Mouse (Mus musculus) midbrain, embryonic 14.5 days (tissue): ENCODE results near the gene Dip2b. TPM values are rescaled to one million over a fixed set of nuclear protein-coding genes. Genes with fewer than 3 reads are reported as not detected.

Experiments
- ATAC-seq: fragments of 200-750 bp; cut with Nextera tagmentation; 2 replicates; pipeline ENCODE4 v1.8.0; 2017; ENCODE audit warnings: moderate number of reproducible peaks, moderate library complexity; ENCODE audit not compliant: low FRiP score, low TSS enrichment
- DNase-seq: peaks from one replicate; pipeline ENCODE4 v3.0.0-alpha.2; 2015
- H3K27ac ChIP-seq: fragments of 300-500 bp; sonication (generic); replicated peaks from 2 replicates; pipeline ENCODE4 v1.5.1; 2014; ENCODE audit warnings: mild to moderate bottlenecking, low read depth, low read length, moderate library complexity
- H3K27me3 ChIP-seq: fragments of 300-500 bp; sonication (generic); 2 replicates; pipeline ENCODE4 v1.6.1; 2014; ENCODE audit warnings: low read length, control low read depth, mixed read lengths; ENCODE audit not compliant: control insufficient read depth, insufficient read depth
- H3K36me3 ChIP-seq: fragments of 300-500 bp; sonication (generic); 2 replicates; pipeline ENCODE4 v1.6.1; 2014; ENCODE audit warnings: low read length, control low read depth; ENCODE audit not compliant: control insufficient read depth, insufficient read depth
- H3K4me1 ChIP-seq: fragments of 300-500 bp; sonication (generic); 2 replicates; pipeline ENCODE4 v1.6.1; 2014; ENCODE audit warnings: mild to moderate bottlenecking, antibody characterized with exemption, low read length, control low read depth; ENCODE audit not compliant: control insufficient read depth, insufficient read depth
- H3K4me2 ChIP-seq: fragments of 300-500 bp; sonication (generic); 2 replicates; pipeline ENCODE4 v1.6.1; 2014; ENCODE audit warnings: mild to moderate bottlenecking, low read length, moderate library complexity
- H3K4me3 ChIP-seq: fragments of 300-500 bp; sonication (generic); replicated peaks from 2 replicates; pipeline ENCODE4 v1.5.1; 2014; ENCODE audit warnings: low read depth, low read length
- H3K9ac ChIP-seq: fragments of 300-500 bp; sonication (generic); replicated peaks from 2 replicates; pipeline ENCODE4 v1.6.1; 2014; ENCODE audit warnings: mild to moderate bottlenecking, low read length, moderate library complexity
- H3K9me3 ChIP-seq: fragments of 300-500 bp; sonication (generic); 2 replicates; pipeline ENCODE4 v1.6.1; 2016; ENCODE audit warnings: low read length, control low read depth, mixed read lengths; ENCODE audit not compliant: control insufficient read depth
- WGBS: fragments of 180-500 bp; shearing (Covaris S2); extraction: QIAGEN DNeasy Blood & Tissue Kit; methylation state at CpG from one replicate; pipeline ENCODE4 v1.1.7; 2014; 5-methylcytosine and 5-hydroxymethylcytosine counted together
- polyA plus RNA-seq: library from polyadenylated mRNA; unstranded; fragments of >200 nt; fragmentation: Nextera tagmentation; extraction: Ambion mirVana; gene quantifications from 2 replicates; pipeline ENCODE4 v1.2.1, GENCODE M21; 2014

Gene Dip2b
- polyA plus RNA-seq, 1 experiment from 2014 or later, result 31.1 TPM

DNA sequence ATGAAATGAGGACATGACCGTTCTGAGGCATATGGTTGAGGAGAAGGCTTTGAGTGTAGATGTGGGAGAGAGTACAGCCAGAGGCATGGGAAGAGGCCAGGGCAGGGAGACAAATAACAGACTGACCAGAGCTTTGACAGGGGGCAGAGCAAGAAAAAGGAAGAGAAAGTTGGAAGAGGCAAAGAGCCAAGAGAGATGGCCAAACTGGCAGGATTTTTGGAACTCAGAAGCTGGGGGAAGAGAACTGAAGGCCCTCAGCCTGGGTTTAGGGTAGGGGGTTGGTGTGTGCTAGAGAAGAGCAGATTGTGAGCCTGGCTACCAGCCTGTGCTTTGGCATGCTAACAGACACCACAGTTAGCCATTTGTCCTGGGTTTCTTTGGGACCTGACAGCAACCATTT, 187.4 kb downstream of the Dip2b start:
- Histone ChIP-seq H3K9me3 (no peaks in the 10 kb centered on the region), H3K4me2 (no peak overlapping the region), H3K9ac (no peak overlapping the region), H3K4me1 (peaks cover 14% of the 10 kb centered on the region), H3K36me3 (no peaks in the 10 kb centered on the region), H3K27me3 (no peaks in the 10 kb centered on the region), H3K4me3 (no peak overlapping the region), H3K27ac (no peak overlapping the region)
- ATAC-seq, result no peak
- 95% methylated on average over 1 of the region's 1 CpGs for WGBS
- no peak for DNase-seq

DNA sequence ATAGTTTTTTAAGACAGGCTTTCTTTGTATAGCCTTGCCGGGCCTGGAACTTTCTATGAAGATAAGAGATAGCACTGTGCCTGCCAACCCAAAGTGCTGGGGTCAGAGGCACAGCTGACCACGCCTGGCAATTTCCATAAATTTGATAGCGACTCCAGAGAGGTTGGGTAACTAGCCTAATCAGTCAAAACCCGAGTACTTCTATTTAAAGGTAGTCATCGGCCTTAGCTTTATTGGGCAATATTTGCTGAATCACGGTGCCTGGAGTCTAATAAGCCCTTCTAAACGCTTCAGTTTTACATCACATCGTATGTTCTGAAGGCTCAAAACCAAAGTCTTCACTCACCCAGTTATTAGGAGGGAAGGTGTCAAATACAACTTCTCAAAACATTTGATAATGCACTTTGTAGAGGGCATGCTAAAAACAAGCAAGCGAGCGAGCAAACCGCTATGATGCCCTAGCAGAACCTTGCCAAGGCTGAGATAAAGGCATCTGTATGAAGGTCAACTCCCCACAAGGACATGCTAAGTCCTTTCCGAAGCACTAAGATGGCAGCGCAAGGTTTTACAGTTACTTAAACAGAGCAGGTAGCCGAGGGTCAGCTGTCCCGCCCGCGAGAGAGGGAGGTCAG, 188.7 kb downstream of the Dip2b start:
- peak overlapping the region; percentile 99 for H3K9ac ChIP-seq
- H3K4me3 ChIP-seq, result peak overlapping the region; percentile 81
- 5% methylated on average over 17 of the region's 17 CpGs for whole genome bisulfite sequencing
- H3K36me3 ChIP-seq, result no peaks in the 10 kb centered on the region
- peak overlapping the region; percentile 100 for H3K27ac ChIP-seq
- H3K4me1 ChIP-seq, result peaks cover 14% of the 10 kb centered on the region
- no peaks in the 10 kb centered on the region for H3K9me3 ChIP-seq
- no peaks in the 10 kb centered on the region for H3K27me3 ChIP-seq
- peak; percentile 21; the same call in 1 of the 2 replicates for ATAC-seq
- no peak for DNase-seq
- H3K4me2 ChIP-seq, result peak overlapping the region; percentile 67

DNA sequence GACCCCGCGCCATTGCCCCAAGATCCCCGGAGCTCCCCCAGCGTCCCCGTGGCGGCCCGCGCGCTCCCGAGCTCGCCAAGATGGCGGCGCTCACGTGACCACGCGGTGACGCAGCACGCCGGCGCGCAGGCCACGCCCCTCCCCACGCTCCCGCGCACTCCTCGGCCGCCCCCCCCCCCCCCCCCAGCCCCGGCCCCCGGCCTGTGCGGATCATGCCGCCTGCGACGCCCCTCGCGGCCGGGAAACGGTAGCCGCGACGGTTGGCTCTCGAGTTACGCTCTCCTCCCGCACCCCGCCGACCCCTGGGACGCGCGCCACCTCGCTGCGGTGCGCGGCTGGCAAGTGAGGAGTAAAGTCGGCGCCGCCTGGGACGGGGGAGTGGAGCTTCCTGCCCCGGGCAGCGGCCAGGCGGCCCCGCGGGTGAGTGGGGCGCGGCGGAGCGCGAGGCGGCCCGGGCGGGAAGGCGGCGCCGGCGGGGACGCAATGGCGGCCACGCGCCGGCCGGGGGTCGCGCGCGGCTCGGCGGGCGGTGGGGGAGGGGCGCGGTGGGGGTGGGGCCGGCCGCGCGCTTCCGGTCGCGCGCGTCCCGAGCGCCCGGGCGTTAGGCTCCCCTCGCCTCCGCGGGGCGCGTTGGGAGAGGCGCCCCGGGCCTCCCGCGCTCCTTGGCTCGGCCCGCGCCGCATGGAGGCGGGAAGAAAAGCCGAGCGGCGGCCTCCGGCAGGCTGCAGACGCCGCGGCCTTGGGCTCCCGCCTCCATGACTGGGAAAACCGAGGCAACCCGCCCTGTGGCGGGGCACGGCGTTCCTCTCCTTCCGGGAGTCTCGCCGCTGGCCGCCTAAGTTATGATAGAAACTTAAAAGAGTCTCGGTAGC, 189.4 kb downstream of the Dip2b start, which contains the start of gene Atf1:
TSS of gene Atf1 (plus strand) at position 157 of the 872 bp plus-strand sequence.
- Histone ChIP-seq H3K36me3 (no peaks in the 10 kb centered on the region), H3K4me3 (peak within 1 kb of the TSS; percentile 81), H3K4me2 (peak within 1 kb of the TSS; percentile 67), H3K9ac (peak within 1 kb of the TSS; percentile 99), H3K4me1 (peaks cover 14% of the 10 kb centered on the region), H3K27me3 (no peaks in the 10 kb centered on the region), H3K9me3 (no peaks in the 10 kb centered on the region), H3K27ac (peak within 1 kb of the TSS; percentile 100)
- WGBS, result under 1% methylated on average over 114 of the region's 133 CpGs
- DNase-seq, result peak; percentile 97
- peak; percentile 89 for ATAC-seq

DNA sequence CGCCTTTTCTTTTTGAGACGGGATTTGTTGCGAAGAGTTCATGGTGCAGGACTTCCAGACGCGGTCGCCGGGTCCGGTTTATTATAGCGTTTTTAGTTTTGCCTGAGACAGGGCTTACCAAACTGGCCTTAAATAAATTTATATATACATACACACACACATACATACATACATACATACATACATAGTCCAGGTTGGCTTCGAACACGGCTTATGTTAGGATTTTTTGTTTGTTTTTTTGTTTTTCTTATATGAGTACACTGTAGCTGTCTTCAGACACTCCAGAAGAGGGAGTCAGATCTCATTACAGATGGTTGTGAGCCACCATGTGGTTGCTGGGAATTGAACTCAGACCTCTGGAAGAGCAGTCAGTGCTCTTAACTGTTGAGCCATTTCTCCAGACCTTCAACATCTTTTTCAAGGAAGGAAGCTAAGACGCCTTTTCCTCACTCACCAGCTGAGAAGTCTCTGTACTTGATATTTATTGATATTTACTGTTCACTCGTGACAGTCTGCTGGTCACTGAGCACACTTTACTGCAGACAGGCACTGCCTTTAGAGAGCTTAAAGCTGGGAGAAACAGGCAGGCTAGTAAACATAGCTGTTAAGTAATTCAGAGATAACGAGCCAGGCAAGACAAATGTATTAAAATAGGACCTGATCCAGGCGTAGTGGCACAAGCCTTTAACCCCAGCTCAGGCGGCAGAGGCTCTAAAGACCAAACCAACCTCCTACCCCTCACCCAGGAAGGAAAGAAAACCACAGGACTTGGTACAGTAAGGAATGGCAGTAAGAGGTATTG, 190.3 kb downstream of the Dip2b start:
- Histone ChIP-seq H3K4me1 (peaks cover 14% of the 10 kb centered on the region), H3K36me3 (peaks cover 7% of the 10 kb centered on the region), H3K4me2 (peak overlapping the region; percentile 67), H3K9me3 (no peaks in the 10 kb centered on the region), H3K27me3 (no peaks in the 10 kb centered on the region), H3K9ac (peak overlapping the region; percentile 99), H3K4me3 (peak overlapping the region; percentile 81), H3K27ac (peak overlapping the region; percentile 100)
- 18% methylated on average over 16 of the region's 16 CpGs for WGBS
- ATAC-seq, result no peak
- no peak for DNase-seq

DNA sequence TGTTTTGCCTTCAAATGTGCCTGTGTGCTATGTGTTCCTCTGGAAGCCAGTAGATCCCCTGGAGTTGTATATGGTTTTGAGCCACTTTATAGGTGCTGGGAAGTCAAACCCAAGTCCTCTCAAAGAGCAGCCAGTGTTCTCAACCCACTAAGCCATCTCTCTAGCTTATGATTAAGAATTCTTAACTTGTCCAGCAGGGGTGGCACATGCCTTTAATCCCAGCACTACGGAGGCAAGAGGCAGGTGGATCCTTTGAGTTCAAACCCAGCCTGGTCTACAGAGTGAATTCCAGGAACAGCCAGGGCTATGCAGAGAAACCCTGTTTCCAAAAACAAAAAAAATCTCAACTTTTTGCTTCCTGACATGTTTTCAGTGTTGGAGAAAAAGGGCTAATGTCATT, 192.2 kb downstream of the Dip2b start:
- Histone ChIP-seq H3K9me3 (no peaks in the 10 kb centered on the region), H3K4me2 (no peak overlapping the region), H3K9ac (no peak overlapping the region), H3K36me3 (peaks cover 22% of the 10 kb centered on the region), H3K4me1 (peaks cover 14% of the 10 kb centered on the region), H3K27ac (no peak overlapping the region), H3K27me3 (no peaks in the 10 kb centered on the region), H3K4me3 (no peak overlapping the region)
- DNase-seq (no peak), ATAC-seq (no peak)
- WGBS, result 47% methylated on average over 1 of the region's 1 CpGs

DNA sequence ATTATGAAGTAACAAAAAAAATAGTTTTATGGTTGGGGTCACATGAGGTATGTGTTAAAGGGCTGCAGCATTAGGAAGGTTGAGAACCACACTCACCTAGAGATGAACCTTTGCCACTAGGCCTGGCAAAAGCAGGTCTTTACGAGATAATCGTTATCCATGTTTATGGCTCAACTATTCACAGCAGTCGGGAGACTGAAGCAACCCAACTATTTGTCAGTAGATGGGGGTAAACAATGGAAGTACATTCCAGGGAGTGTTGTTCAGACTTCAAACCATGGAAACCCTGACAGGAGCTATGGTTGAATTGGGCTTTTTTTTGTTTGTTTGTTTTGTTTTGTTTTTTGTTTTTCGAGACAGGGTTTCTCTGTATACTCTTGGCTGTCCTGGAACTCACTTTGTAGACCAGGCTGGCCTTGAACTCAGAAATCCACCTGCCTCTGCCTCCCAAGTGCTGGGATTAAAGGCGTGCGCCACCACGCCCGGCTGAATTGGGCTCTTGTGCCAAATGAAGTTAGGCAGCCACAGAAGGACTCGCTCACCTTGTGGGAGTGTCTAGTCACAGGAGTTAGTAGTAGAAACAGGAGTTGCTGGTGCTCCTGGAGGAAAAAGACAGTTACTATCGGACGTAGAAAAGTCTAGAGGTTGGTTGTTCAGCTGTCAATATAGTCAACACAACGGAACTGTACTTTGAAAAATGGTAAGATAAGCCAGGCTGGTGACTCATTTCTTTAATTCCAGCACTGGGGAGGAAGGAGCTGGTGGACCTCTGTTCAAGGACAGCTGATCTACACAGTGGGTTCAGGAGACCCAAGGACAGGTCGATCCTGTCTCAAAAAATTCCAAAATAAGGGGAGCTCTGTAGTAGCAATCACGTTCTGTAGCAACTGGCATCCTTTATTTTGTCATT, 193.4 kb downstream of the Dip2b start:
- no peaks in the 10 kb centered on the region for H3K9me3 ChIP-seq
- WGBS, result 95% methylated on average over 14 of the region's 14 CpGs
- no peak overlapping the region for H3K4me2 ChIP-seq
- H3K4me1 ChIP-seq, result peaks cover 11% of the 10 kb centered on the region
- H3K27me3 ChIP-seq, result no peaks in the 10 kb centered on the region
- no peak overlapping the region for H3K9ac ChIP-seq
- ATAC-seq (no peak), DNase-seq (no peak)
- H3K27ac ChIP-seq, result no peak overlapping the region
- peaks cover 30% of the 10 kb centered on the region for H3K36me3 ChIP-seq
- H3K4me3 ChIP-seq, result no peak overlapping the region

DNA sequence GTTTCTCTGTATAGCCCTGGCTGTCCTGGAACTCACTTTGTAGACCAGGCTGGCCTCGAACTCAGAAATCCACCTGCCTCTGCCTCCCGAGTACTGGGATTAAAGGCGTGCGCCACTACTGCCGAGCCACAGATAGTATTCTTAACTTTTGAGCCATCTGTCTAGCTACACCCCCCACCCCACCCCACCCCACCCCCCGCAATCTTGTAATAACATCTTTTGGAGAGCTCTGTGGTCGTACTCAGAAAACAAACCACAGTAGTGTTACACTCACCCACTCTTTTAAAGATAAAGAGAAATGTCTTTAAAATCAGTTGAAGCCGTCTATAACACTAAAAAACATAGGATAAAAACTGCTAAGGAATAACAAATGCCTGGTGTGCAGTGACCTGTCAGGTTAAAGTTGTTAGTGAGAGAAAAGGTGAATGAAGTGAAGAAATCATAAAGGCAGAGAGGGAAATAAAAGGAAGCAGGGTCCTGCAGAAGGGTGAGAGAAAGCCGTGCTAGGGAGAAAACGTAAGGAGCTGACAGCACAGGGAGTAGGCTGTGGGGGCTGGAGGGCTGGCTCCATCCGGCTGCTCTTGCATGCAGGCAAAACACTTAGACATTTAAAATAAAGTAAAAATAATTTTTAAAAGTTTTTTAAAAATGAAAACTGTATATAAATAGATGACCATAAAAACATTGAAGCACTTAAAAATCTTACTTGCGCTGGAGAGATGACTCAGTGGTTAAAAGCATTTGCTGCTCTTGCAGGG, 196.9 kb downstream of the Dip2b start:
- Histone ChIP-seq H3K9me3 (no peaks in the 10 kb centered on the region), H3K4me1 (no peaks in the 10 kb centered on the region), H3K36me3 (peaks cover 56% of the 10 kb centered on the region), H3K4me3 (no peak overlapping the region), H3K27ac (no peak overlapping the region), H3K27me3 (no peaks in the 10 kb centered on the region), H3K4me2 (no peak overlapping the region), H3K9ac (no peak overlapping the region)
- no peak for DNase-seq
- WGBS, result 93% methylated on average over 12 of the region's 12 CpGs
- ATAC-seq, result no peak
